Mouse (Mus musculus) 416B (cell line): ENCODE results near the gene Tbxa2r.
A peak's percentile ranks its signal among the peaks of the same experiment; 100 is the strongest.

ENCODE experiments used
- DNase-seq: peaks from one replicate; pipeline ENCODE4 v3.0.0; 2011; ENCODE audit warnings: low read depth

Tbxa2r gene

DNA sequence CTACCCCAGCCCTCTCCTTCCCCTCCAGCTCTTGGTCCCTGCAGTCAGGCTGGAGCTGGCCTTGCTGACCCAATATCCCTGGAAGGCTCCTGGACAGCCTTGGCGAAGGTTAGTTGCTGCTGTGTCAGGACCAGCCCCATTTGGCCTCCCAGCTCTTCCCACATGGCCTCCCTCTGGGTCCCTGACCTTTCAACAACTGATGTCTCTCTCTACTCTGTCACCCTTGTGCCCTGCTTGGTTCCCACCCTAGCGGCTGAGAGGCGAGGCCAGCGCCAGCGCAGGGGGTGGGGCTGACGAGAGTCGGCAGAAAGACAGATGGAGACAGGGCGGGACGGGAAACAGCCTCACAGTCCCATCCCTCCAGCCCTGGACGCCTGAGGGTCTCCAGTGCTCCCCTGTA lies at the start of gene Tbxa2r:
Gene Tbxa2r, plus strand, starts transcription at position 346 of the 400 bp plus-strand sequence.
- DNase-seq: no peak

DNA sequence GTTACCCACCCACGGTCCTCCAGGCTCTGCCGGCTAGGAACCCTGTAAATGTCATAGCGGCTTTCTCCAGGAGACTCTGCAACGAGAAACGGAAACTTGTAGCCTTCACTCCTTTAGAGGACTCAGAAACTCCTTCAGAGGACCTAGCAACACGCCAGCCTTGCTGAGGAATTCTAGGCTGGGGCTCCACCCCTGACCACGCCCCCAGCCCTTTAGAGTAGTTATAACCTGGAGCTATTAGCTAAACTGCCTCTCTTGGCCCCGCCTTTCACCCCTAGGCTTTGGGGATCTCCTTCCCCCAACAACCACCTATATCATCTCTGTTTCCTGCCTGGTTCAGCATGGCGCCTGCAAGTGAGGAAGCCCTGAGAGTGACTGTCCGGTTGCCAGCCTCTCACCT lies 49.0 kb upstream of the Tbxa2r start:
- DNase-seq: no peak

DNA sequence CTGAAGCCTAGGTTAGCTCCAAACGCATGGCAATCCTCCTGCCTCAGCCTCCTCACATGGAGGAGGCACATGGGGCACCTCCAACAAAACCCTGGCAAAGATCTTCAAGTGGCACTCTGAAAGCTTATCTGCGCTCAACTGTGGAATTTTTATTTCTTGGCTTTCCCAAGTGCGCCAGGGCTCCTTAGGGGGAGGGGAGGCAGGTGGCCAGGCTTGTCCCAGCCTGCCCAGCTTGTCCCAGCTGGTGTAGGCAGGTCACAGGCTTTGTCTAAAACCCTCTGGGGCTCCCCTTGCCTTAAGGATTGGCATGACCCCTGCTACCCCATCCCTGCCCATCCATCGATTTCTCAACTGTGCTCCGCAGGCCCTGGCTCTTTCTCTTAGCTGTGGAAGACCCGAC lies 44.3 kb upstream of the Tbxa2r start:
- DNase-seq: no peak

DNA sequence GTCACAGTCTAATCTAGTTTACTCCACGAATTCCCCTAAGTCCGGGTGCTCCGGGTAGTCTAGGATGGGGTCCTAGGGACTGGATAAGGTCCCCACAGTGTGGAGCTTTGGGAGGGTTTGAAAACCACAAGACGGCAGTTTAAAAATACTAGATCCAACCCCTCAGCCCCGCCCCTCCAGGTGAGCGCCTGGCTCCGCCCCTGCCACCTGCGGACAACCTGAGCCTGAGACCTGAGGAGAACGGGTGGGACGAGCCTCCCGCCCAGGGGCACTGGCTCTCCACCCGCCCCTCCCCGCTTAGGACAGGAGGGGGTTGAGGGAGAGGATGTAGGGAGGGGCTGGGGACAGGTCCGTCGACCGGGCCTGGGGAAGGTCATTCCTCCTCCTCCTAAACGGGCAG lies 43.8 kb upstream of the Tbxa2r start:
- no peak for DNase-seq

DNA sequence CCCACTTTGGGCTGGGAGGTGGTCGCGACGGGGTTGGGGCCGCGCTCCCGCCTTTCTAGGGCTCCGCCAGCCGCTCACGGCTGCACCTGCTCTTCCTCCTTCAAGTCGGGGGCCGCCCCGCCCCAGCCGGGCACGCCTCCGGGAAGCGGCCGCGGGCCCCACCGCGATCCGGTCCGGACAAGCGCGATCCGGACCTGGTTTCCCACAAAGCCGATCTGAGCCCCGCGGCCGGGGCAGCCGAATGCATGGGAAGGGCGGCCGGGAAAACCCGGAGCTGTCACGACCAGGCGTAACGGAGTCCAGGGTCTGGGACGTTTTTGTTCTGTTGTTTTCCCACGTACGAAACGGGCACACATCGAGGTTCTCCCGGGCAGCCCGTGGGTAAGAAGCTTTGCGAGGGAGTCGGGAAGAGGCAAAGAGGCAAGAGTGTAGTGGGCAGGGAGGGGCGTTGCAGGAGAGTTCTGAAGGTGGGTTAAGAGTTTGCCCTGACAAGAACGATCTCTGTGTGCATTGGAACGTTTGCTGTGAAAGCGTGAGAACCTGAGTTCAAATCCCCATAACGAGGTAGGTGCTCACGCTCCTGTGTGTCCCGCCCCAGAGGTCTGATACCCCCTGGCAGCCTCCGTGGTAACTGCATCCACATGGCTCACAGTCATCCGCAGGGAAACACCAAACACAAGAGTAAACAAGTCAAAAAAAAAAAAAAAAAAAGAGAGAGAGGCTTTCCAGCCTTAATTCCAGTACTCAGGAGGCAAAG lies 42.7 kb upstream of the Tbxa2r start:
- peak; percentile 89 for DNase-seq

DNA sequence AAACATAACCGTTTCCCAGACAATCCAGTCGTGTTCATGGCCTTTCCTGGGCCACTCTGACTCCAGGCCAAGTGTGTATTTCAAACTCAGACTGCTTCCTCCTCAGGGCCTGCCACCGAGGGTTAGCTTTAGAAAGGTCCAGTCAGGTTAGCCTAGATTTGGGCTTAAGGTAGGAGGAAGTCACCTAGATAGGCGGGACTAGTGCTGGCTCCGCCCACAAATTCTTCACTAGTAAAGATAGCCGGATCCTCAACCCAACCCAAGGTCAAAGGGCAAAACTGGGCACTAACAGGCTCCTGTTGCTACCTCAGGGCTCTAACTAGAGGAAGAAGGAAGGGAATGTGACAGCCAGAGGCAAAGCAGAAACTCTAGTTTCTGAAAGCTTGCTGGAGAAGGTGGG lies 41.9 kb upstream of the Tbxa2r start:
- DNase-seq: peak; percentile 42

DNA sequence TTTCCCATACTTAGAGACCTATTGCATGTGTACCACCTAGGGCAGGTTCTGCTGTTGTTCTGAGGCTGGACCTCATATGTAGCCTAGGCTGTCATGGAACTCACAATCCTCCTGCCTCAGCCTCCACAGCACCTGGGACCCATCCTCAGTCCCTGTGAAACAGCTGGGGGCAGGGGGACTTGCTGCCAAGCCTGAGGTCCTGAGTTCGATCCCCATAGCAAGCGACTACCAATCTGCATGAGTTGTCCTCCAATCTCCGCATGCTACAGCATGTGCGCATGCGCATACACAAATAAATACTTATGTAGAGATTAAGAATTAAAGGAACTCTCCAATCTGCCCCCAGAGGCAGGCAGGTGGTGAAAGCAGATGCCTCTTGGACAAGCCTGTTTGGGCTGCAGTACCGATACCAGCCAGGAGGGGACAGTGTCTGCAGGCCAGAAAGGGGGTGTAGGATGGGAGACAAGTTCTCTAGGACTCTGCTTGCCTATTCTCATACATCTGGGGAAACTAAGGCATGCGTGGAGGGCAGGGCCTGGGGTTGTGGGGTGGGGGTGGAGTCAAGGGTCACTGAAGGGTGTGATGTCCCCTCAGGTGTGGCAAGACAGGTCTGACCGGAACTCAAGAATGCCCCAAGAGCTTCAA lies 40.9 kb upstream of the Tbxa2r start:
- peak; percentile 81 for DNase-seq

DNA sequence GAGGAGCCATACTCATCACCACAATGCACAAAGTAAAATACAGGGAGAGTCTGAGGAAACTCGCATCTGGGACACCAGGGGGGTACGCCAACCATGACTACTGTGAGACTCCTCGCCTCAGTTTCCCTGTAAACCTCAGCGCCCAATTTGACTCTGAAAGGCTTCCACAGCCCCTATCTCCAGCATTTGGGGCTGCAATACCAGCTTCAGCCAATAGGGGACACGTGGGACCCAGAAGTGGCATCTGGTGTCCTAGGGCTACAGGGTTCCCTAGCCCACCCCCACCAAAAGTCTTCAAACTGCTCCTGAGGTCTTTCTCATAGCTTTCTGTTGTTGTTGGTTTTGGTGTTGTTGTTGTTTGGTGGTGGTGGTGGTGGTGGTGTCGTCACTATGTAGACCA lies 39.9 kb upstream of the Tbxa2r start:
- DNase-seq: peak; percentile 45

DNA sequence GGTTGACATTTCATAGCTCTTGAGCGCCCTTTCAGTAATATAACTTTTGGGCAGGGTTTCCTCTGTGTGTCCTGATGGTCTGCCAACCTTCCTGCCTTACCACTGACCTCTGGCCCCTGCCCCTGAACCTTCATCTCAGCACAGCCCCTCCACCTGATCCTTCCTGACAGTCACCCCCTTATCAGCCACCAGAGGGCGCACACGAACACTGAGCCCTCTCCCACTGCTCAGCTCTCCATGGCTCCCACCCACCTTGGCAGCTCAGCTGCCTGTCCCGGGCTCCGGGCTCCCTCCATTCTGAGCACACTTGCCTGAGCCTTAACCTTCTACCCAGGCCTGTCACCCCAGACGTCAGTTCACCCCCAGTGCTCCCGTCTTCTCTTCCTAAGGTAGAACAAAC lies 39.3 kb upstream of the Tbxa2r start:
- peak; percentile 69 for DNase-seq

DNA sequence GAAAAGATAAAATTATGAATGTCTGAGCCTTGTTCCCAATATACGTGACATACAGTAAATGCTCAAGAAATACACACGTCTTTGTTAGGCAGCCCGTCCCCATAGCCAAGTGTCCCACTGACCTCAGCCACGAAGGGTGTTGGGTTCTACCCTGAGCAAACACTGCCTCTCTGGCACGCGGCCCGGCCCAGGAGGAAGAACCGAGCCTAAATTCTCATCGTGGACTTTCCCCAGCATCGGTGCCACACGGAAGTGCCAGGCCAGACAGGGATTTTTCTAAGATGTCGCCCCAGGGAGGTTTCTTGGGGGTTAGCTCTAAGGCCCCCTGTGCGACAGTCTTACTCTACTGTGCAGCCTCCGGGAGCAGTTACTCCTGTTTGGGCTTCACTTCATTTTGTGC lies 38.7 kb upstream of the Tbxa2r start:
- no peak for DNase-seq

DNA sequence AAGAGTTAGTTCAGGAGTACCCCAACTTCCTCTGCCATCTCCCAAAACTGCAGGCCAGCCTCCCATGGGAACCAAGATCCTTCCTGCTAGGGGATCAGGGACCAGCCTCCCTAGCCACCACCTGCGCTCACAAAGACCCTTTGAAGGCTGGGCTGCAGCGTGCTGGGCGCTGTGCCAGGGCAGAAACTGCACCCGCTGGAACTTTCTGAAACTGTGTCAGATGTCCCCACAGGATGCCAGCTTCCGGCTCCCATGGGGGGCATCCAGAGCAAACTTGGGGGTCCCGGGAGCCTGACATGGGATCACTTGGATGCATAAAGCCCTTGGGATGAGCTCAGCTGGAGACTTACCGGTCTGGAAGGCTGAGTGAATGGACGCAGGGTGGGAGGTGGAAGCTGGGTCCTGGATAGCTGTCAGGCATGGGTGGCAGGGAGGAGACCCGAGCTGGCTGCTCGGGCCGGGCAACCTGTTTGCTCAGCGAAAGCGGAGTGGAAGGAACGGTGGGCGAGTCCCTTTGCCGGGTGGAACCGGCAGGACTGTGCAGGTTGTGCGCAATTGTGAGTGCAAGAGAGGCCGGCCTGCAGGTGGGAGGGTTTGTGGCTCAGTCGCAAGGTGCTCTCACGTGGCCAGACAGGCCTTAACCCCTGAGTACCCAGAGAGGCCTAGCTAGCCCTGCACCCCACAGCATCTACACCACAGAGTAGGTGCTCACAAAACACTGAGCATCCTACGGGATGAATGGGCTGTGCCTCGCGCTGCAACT lies 37.7 kb upstream of the Tbxa2r start:
- no peak for DNase-seq

DNA sequence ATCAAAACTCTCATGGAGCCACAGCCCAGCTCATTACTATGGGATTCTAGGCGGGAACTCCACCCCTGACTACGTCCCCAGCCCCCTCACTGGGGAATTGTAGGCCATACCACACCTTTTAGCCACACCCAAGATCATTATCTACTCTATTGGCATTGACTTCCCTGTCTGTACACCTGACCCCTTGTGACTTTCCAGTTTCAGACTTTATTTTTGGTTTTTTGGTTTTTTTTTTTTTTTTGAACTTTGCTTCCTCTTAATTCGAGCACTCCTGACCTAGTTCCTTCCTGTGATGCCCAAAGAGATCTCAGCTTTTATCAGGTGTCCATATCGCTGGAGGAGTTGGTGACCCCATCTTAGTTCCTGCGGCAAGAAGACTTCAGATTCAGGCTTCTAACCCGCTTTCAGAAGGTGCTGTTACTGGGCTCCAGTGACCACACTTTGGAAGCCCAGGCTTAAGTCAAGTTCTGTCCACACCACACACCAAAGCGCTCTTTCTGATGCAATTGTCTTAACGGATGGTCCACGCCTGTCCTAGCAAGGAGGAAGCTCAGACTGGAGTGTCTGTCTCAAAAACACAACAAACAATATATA lies 36.9 kb upstream of the Tbxa2r start, which contains the start of gene Tjp3:
Gene Tjp3, minus strand, starts transcription at position 71 of the 594 bp plus-strand sequence.
- peak; percentile 62 for DNase-seq

DNA sequence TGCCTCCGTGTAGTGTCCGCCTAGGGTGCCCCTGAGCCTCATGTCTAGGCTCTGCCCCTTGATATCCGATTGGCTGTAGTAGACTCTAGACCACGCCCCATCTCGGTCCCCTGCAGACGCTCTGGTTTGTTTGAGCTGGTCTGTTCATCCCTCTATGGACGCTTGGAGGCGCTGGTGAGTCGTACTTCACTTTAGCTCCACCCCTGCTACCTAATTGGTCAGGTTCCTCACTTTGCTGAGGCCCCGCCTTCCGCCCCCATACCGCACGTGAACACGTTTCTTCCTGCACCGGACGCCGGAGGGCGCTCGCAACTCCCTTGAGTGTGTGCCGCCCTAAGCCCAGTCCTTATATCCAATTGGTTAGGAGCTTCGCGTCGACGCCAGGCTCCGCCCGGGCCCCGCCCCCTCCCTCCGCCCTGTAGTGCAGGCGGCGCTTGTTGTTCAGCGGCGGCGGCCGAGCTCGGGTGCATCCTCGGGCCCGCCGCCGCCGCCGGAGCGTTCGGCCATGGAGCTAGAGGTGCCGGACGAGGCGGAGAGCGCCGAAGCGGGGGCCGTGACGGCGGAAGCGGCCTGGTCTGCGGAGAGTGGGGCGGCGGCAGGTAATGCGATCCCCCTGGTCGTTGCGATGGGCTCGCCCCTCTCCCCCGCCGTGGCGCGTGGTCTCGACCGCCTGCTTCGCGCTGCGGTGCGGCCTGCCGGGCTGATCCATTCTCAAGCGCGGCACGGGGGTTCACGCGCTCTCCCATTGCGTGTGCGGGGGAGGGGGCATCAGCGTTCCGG lies 35.8 kb upstream of the Tbxa2r start, which contains the start of gene Pip5k1c:
Gene Pip5k1c, plus strand, starts transcription at position 410 of the 780 bp plus-strand sequence.
- DNase-seq: peak; percentile 100

DNA sequence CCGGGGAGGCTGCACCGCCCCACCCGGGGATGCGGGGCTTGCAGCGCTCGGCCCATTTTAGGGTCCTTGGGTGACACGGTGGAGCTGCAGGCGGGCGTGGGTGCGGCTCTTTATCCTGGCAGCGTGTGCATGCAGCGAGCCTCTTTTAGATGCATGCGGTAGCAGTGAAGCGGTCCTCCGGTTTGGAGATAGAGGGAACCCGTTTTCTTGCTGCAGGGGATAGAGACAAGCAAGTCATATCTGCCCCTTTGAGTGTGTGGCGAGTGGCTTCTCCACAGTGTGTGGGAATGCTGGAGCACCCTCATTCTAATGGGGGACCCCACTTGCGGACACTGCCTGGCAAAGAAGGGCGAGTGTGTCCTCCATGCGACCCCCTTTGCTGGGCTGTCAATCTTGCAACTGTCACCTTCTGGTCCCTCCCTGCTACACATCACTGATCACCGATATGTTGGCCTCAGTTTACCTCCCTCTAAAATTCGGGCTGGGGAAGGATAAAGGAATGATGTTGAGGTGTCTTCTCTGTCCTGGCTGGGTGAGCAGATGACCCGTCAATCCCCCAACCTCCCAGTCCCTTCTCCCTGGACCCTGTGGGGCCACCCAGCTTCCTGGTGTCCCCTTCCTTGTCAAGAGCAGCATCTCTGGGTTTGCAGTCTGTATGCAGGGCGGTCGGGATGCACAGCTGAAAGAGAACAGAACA lies 35.0 kb upstream of the Tbxa2r start:
- no peak for DNase-seq

DNA sequence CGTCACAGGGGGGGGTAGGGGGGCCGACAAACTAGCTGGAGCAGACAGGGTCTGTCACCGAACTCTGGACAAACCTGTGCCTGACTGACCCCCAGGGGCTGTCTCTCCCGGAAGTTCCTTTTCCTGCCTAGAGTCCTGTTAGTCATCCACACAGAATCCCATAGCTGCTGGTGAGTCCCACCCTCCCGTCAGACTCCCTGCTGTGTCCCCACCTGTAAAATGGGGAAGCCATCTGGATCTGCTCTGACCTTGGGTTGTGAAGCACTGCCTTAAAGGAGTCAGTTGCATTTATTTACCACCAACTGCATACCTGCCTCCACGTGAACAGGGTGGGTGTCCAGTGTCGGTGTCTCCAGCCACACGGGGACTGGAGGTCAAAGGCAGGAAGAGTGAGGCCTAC lies 34.1 kb upstream of the Tbxa2r start:
- DNase-seq: peak; percentile 45

DNA sequence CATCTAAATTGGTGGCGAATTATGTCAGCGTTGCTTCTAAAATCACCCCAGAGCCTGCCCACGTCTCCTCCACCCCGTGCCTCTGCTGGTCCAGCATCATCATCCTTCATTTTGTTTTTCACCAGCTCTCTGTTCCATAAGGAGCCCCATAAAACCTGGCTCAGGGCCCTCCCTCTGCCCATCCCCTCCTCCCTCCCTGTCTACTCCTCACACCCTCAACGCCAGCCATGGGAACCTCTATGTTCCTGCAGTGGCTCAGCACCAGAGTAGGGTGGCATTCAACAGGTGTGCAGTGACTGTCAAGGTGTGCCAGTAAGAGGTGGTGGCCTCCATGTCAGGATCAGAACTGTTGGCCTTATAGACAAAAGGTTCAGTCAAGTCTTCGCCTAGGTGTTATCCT lies 33.3 kb upstream of the Tbxa2r start:
- DNase-seq: no peak

DNA sequence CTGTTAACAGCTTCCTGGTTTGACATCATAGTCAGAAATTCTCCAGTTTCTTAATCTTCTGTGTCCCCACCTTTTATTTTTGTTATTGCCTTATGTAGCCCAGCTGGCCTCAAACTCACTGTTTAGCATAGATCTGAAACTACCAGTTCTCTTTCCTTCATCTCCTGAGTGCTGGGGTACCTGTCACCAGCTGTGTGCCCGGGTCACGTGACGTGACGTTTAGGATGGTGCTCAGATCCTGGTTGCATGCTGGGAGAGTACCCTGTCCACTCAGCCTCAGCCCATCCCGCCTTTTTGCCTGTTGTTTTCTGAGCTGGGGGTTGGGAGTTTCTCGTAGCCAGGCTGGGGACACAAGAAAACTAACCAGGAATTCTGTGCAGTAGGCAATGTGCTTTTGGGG lies 31.3 kb upstream of the Tbxa2r start:
- peak; percentile 20 for DNase-seq

DNA sequence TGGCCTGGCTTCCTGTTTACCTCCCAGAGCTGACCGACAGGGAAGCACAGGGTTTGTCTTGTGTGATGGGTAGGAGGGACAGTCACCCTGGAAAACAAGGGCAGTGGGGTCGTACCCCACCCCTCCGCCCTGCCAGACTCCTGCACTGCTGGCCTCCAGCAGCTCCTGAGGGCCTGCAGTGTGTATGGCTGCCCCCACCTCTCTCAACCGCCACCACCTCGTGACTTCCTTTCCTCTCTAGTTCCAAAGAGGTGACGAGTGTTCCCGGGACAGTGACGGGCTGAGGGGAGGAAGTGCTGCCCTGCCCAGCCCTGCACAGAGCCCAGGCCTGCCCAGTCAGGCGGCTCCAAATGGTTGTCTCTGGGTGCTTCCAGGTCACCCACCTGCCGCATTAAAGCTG lies 30.7 kb upstream of the Tbxa2r start:
- peak; percentile 87 for DNase-seq

DNA sequence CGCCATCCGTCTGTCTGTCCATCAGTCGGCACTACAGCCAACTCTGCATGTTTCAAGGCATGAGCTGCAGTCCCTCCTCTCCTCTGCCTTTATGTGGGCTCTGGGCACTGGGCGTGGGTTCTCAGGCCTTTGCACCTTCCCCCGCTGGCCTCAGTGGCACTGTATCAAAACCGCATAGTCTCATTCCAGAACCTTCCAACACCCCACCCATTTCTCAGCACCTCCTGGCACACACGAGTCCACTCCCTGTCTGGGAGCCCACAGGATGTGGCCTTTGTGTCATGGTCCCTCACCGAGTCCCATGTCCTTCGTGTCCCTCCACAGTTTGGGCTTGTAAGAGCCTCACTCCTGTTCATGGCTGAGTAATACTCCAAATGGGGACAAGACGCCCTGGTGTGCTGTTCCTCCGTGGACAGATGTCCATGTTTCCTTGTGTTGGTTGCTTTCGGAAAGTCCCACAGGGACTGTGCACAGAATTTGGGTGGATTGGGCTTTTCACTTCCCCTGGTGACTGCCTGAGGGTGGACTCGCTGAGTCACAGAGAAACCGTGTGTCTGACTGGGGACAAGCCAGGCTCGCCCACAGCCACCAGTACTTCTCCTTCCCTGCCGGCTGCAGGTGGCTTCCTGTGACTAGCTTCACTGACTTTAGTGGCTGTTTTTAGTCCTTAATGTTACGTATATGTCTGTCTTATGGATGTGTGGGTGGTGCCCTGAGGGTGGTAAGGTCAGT lies 30.0 kb upstream of the Tbxa2r start:
- peak; percentile 68 for DNase-seq

DNA sequence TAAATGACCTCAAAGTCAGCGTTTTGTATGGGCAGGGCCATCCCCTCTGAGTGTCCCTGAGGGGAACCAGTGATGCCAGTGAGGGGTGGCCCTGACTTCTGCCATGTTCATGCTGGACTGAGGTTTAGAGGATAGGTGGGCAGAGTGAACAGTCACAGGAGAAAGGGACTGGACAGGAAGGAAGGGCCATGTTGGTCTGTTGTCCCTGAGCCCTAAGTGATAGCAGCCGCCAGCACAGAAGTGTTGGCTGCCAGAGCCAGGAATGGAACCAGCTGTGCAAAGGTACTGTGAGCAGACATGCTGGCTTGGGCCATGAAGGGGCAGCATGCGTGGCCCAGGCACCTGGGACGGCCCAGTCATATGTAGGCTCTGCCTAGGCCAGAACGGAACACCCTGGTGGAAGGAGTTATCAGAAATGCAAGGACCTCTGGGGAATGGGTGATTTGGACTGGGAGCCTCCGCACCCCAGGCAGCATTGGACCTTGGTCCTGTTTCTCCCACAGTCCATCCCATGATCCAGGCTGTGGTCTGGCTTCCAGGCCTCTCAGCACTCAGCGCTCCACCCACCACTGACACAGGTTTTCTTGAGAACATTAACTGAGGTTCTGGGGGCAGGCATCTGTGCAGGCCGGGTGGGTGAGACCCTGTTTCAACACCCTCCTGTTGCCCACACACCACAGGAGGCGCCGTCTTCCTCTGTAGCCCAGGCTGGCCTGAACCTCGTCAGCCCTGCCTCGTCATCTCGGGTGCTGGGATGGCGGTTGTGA lies 28.8 kb upstream of the Tbxa2r start:
- DNase-seq: no peak
